Mouse (Mus musculus) embryonic facial prominence, embryonic 12.5 days (tissue): Measurements from ENCODE around the gene Harbi1. TPM values are rescaled to one million over a fixed set of nuclear protein-coding genes. Genes with fewer than 3 reads are reported as not detected.
"Not testable (repeated sequence)": the region's sequence is repeated elsewhere in the genome, so short reads cannot be mapped to it uniquely, and the experiment has no call there.

ENCODE experiments used
- ATAC-seq: fragments of 200-750 bp; cut with Nextera tagmentation; 2 replicates; pipeline ENCODE4 v1.8.0; 2017; ENCODE audit not compliant: insufficient number of reproducible peaks, insufficient read depth, low FRiP score, low TSS enrichment
- H3K27ac ChIP-seq: fragments of 300-500 bp; sonication (generic); 2 replicates; pipeline ENCODE4 v1.5.1; 2016; ENCODE audit warnings: mild to moderate bottlenecking
- H3K27me3 ChIP-seq: fragments of 300-500 bp; sonication (generic); 2 replicates; pipeline ENCODE4 v1.6.1; 2016; ENCODE audit warnings: mild to moderate bottlenecking, moderate library complexity
- H3K36me3 ChIP-seq: fragments of 300-500 bp; sonication (generic); 2 replicates; pipeline ENCODE4 v1.6.1; 2016; ENCODE audit warnings: mild to moderate bottlenecking
- H3K4me1 ChIP-seq: fragments of 300-500 bp; sonication (generic); 2 replicates; pipeline ENCODE4 v1.6.1; 2016
- H3K4me2 ChIP-seq: fragments of 300-500 bp; sonication (generic); replicated peaks from 2 replicates; pipeline ENCODE4 v1.6.1; 2016; ENCODE audit warnings: mild to moderate bottlenecking, moderate library complexity
- H3K4me3 ChIP-seq: fragments of 300-500 bp; sonication (generic); 2 replicates; pipeline ENCODE4 v1.5.1; 2016; ENCODE audit warnings: mild to moderate bottlenecking
- H3K9ac ChIP-seq: fragments of 300-500 bp; sonication (generic); 2 replicates; pipeline ENCODE4 v1.6.1; 2016; ENCODE audit warnings: mild to moderate bottlenecking, moderate library complexity
- H3K9me3 ChIP-seq: fragments of 300-500 bp; sonication (generic); 2 replicates; pipeline ENCODE4 v1.6.1; 2016; ENCODE audit warnings: mild to moderate bottlenecking, moderate library complexity
- WGBS: fragments of 180-500 bp; shearing (Covaris S2); methylation state at CpG from one replicate; pipeline ENCODE4 v1.1.7; 2016; 5-methylcytosine and 5-hydroxymethylcytosine counted together
- polyA plus RNA-seq: library from polyadenylated mRNA; unstranded; fragments of >200 nt; fragmentation: Nextera tagmentation; extraction: Ambion mirVana; gene quantifications from 2 replicates; pipeline ENCODE4 v1.2.1, GENCODE M21; 2016

The Harbi1 gene
- polyA plus RNA-seq, 1 experiment from 2014 or later, result 24.9 TPM

DNA sequence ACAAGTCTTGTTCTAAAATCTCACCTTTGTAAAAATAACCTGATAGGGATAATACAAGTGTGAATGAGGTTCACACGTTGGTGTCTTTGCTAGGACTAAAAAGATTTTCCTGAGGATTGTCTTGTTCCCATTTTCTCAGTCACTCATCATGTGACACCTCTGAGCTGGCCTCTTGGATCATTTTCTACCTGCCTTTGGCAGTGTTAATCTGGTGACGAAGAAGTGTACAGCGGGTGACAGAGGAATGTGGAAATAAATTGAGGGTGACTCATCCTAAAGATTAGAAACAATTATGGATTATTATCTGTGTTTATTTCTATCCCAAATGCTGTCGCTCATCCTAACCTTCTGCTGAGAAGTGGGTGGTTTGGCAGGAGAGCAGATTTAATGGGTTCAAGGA is 12.7 kb downstream of the Harbi1 start:
- WGBS, result 69% methylated on average over 4 of the region's 4 CpGs
- Histone ChIP-seq H3K27ac (no peak overlapping the region), H3K4me3 (no peak overlapping the region), H3K27me3 (no peaks in the 10 kb centered on the region), H3K9me3 (no peaks in the 10 kb centered on the region), H3K36me3 (peaks cover 15% of the 10 kb centered on the region), H3K4me2 (no peak overlapping the region), H3K4me1 (no peaks in the 10 kb centered on the region), H3K9ac (no peak overlapping the region)
- ATAC-seq, result no peak

DNA sequence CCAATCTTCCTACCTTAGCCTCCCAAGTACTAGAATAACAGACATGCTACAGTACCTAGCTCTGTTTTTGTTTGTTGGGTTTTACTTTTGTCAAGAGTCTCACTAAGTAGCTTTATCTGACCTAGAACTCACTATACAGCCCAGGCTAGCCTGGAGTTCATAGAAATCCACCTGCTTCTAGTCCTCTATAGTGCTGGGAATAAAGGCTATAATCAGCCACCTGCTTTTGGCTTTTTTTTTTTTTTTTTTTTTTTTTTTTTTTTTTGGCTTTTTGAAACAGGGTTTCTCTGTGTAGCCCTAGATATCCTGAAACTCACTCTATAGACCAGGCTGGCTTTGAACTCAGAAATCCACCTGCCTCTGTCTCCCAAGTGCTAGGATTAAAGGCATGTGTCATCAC is 13.3 kb downstream of the Harbi1 start:
- Histone ChIP-seq H3K4me2 (no peak overlapping the region), H3K36me3 (peaks cover 15% of the 10 kb centered on the region), H3K4me3 (no peak overlapping the region), H3K4me1 (no peaks in the 10 kb centered on the region), H3K27me3 (no peaks in the 10 kb centered on the region), H3K9me3 (no peaks in the 10 kb centered on the region), H3K9ac (no peak overlapping the region), H3K27ac (no peak overlapping the region)
- no peak for ATAC-seq

DNA sequence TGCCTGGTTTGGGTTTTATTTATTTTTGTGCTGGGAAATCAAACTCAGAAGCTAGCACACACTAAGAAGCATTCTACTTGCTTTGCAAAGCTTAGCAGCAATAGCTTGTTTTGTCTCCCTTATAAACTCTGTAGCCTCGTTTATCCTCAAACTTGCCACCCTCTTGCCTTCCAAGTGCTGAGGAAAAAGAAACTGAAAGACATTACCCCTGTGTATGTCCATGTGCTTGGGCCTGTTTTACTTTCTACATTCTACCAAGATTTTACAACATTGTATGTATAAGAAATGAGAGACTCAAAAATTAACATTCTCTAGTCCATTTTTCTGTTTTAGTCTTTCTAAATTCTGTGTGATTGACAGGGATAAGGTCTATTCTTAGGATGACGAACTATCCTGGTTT is 14.1 kb downstream of the Harbi1 start:
- Histone ChIP-seq H3K4me1 (no peaks in the 10 kb centered on the region), H3K27me3 (no peaks in the 10 kb centered on the region), H3K27ac (no peak overlapping the region), H3K9ac (no peak overlapping the region), H3K4me2 (no peak overlapping the region), H3K4me3 (no peak overlapping the region), H3K36me3 (peaks cover 15% of the 10 kb centered on the region), H3K9me3 (no peaks in the 10 kb centered on the region)
- WGBS, result 69% methylated on average over 2 of the region's 2 CpGs
- ATAC-seq, result no peak

DNA sequence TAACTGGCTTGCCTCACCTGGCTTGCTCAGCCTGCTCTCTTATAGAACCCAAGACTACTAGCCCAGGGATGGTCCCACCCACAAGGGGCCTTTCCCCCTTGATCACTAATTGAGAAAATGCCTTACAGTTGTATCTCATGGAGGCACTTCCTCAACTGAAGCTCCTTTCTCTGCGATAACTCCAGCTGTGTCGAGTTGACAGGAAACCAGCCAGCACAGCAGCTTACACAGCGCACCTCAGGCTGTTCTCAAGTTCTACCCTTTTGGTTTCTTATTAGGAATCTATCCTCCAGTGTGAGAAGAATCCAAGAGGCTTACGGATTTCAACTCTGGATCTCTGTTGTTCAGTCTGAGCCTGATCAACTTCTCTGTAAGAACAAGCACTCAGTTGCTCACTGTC is 14.8 kb downstream of the Harbi1 start:
- H3K4me1 ChIP-seq, H3K9me3 ChIP-seq, H3K4me2 ChIP-seq, H3K9ac ChIP-seq, ATAC-seq, H3K27ac ChIP-seq, H3K36me3 ChIP-seq, H3K27me3 ChIP-seq, H3K4me3 ChIP-seq: not testable (repeated sequence)
- 36% methylated on average over 4 of the region's 4 CpGs for WGBS

DNA sequence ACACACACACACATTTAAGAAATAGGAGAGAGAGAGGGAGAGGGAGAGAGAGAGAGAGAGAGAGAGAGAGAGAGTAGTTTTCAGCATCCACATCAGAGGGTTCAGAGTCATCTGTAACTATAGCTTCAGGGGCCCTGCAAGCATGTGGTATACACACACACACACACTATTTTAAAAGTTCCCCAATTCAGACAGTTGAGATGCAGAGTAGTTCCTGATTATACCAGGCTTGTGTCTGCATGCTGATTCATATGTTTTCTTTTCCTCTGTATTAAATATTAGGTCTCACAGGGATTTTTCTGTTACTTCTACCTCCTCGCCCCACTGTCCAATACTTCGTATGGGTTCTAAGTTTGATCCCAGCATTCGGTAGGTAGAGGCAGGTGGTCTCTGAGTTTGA is 16.4 kb downstream of the Harbi1 start:
- no peaks in the 10 kb centered on the region for H3K27me3 ChIP-seq
- no peak overlapping the region for H3K4me2 ChIP-seq
- no peak overlapping the region for H3K27ac ChIP-seq
- no peak for ATAC-seq
- 0 out of 2 replicates have a peak, but pooled peaks cover 3% of the 10 kb centered on the region for H3K4me1 ChIP-seq
- no peaks in the 10 kb centered on the region for H3K36me3 ChIP-seq
- H3K9me3 ChIP-seq, result no peaks in the 10 kb centered on the region
- H3K4me3 ChIP-seq, result no peak overlapping the region
- 84% methylated on average over 3 of the region's 3 CpGs for WGBS
- no peak overlapping the region for H3K9ac ChIP-seq

DNA sequence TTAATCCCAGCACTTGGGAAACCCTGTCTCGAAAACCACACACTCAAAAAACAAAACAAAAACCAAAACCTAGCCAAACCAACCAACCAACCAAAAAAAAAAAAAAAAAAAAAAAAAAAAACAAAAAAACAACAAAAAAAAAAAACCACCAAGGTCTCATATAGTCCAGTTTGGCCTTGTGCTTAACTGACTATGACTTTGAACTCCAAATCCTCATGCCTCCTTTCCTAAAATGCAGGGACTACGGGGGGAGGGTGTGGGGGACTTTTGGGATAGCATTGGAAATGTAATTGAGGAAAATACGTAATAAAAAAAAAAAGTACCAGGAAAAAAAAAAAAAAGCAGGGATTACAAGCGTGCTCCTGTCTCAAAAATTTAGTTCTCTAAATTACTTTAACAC is 18.9 kb downstream of the Harbi1 start:
- Histone ChIP-seq H3K36me3 (no peaks in the 10 kb centered on the region), H3K9me3 (no peaks in the 10 kb centered on the region), H3K9ac (no peak overlapping the region), H3K4me3 (peak overlapping the region; percentile 95), H3K27ac (no peak overlapping the region), H3K27me3 (no peaks in the 10 kb centered on the region), H3K4me1 (0 out of 2 replicates have a peak, but pooled peaks cover 3% of the 10 kb centered on the region), H3K4me2 (peak overlapping the region; percentile 31; the same call in 1 of the 2 replicates)
- no peak for ATAC-seq
- 20% methylated on average over 4 of the region's 4 CpGs for WGBS

DNA sequence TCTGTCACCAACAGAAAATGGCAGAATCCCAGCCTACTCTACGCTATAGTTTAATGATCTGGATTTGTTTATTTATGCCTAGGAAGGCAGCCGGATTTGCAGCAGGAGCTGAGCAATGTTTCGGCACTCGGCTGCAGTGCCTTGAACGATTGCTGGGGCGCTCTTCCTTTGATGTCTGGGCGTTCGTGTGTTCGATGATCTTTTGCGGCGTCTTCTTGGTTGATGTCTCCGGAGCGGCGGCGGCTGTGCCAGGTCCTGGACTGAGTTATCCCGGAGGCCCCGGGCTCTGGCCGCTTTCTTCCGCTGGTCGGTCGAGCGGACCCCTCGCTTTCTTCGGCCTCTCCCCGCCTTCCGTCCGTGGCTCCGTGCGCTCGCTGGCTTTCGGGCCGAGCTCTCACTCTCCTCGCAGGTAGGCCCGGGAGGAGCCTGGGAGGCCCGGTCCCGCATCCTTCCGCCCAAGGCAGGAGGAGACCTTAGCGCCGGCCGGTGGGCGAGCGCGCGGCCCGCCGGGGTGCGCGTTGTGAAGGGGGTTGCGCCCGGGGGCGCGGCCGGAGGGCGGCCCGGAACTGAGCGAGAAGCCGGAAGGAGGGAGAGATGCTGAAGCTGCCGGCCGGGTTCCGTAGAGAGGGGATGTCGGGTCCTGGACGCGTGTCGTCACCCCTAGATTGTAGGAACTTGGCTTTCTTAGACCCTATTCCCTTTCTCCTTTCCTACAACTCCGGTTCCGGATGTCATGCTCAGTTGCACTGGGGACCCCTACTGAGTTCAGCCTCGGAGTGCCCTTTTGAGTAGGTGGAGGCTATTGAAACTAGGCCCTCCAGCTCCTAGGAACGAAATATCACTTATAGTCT is 19.5 kb downstream of the Harbi1 start, which contains the start of gene Ambra1:
Ambra1 (plus strand) TSS at position 164 of the 851 bp plus-strand sequence.
- no peaks in the 10 kb centered on the region for H3K9me3 ChIP-seq
- under 1% methylated on average over 68 of the region's 68 CpGs for WGBS
- peak; percentile 84 for ATAC-seq

DNA sequence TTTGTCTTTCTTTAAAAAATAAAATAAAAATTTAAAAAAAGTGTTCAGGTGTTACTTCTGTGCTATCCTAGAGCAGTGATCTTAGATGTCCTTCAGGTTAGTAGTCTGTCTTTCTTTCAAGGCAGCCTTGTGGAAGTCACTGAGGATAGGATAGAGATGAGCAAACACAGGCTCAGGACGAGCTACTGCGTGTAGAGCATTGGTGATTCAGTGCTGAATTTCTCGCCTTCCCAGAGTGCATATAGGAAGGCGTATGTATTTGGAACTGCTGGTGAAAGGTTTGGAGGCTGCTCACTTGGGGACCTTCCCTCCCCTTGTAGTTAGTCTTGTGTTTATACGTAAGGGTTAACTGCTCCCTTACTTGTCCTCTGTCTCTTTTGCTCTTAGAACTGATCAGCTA is 24.6 kb downstream of the Harbi1 start:
- Histone ChIP-seq H3K4me2 (no peak overlapping the region), H3K4me1 (0 out of 2 replicates have a peak, but pooled peaks cover 3% of the 10 kb centered on the region), H3K36me3 (no peaks in the 10 kb centered on the region), H3K4me3 (no peak overlapping the region), H3K9me3 (no peaks in the 10 kb centered on the region), H3K9ac (no peak overlapping the region), H3K27ac (no peak overlapping the region), H3K27me3 (no peaks in the 10 kb centered on the region)
- 89% methylated on average over 5 of the region's 5 CpGs for WGBS
- ATAC-seq, result no peak

More for the DNA sequence above, 19.5 kb downstream of the Harbi1 start, which contains the start of gene Ambra1:
- peak within 1 kb of the TSS; percentile 95 for H3K4me3 ChIP-seq
- H3K27me3 ChIP-seq, result no peaks in the 10 kb centered on the region
- H3K9ac ChIP-seq, result peak within 1 kb of the TSS; percentile 91
- no peaks in the 10 kb centered on the region for H3K36me3 ChIP-seq
- peak within 1 kb of the TSS; percentile 54 for H3K4me2 ChIP-seq
- 0 out of 2 replicates have a peak, but pooled peaks cover 3% of the 10 kb centered on the region for H3K4me1 ChIP-seq
- H3K27ac ChIP-seq, result peak within 1 kb of the TSS; percentile 91

DNA sequence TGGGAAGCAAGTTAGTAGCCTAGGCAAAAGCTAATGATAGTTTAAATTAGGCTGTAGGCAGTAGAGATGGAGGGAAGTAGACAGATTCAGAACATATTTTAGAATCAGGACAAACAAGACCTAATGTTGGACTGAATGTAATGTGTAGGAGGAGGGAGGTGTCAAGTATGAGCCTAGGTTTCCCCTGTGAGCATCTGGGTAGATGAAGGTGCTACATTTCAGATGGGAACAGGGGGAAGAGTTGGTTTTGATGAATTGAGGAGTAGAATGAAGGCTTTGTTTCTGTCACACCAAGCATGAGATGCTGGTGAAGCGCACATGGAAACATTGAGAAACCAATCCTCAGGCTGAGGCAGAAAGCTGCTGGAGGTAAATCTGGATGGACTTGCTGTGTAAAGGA is 28.9 kb downstream of the Harbi1 start:
- Histone ChIP-seq H3K4me3 (no peak overlapping the region), H3K36me3 (no peaks in the 10 kb centered on the region)
- WGBS, result 93% methylated on average over 1 of the region's 1 CpGs

DNA sequence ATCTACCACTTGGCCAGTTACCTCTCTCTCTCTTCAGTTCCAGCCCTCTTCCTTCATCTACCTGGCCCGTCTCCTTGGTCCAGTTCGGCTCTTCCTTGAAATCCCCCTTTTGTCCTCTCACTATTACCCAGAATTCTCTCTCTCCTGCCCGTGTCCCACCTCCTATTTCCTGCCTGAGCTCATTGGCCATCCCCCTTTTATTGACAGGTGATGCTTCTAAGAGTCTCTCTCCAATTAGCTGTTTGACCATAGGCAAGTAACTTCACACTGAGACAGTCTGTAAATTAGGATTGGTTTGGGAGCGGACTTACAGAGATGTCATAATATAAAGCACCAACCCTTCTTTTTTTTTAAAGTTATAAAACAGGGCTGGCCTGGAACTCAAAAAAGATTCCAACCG is 34.0 kb downstream of the Harbi1 start:
- Histone ChIP-seq H3K4me1 (no peaks in the 10 kb centered on the region), H3K9ac (no peak overlapping the region), H3K4me3 (no peak overlapping the region), H3K4me2 (no peak overlapping the region), H3K27ac (no peak overlapping the region), H3K36me3 (no peaks in the 10 kb centered on the region), H3K9me3 (no peaks in the 10 kb centered on the region), H3K27me3 (no peaks in the 10 kb centered on the region)
- 90% methylated on average over 5 of the region's 5 CpGs for WGBS
- ATAC-seq, result no peak

More for the DNA sequence above, 28.9 kb downstream of the Harbi1 start:
- no peaks in the 10 kb centered on the region for H3K27me3 ChIP-seq
- H3K4me2 ChIP-seq, result no peak overlapping the region
- no peak overlapping the region for H3K9ac ChIP-seq
- no peaks in the 10 kb centered on the region for H3K9me3 ChIP-seq
- no peaks in the 10 kb centered on the region for H3K4me1 ChIP-seq
- H3K27ac ChIP-seq, result no peak overlapping the region
- no peak for ATAC-seq

DNA sequence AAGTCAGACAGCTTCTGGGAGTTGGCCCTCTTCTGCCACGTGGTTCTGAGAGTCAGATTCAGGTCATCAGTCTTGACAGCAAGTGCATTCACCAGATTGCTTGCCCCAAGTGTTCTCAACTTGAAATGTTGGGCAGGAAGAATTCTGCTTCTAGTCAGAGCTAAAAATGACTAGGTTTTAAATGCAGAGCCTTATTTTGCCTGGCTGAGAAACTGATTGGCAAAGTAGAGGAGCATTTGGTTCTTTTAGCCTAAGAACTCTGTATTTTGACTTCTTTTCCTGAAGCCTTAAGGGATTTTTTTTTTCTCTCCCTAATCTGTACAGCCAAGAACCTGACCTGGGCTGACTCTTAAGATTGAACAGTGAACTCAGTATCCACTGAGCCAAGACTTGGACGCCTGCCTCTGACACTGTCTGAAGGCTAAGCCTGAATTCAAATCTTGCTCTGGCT is 39.2 kb downstream of the Harbi1 start:
- no peaks in the 10 kb centered on the region for H3K27me3 ChIP-seq
- no peak overlapping the region for H3K4me2 ChIP-seq
- 70% methylated on average over 2 of the region's 2 CpGs for WGBS
- no peaks in the 10 kb centered on the region for H3K36me3 ChIP-seq
- no peak overlapping the region for H3K27ac ChIP-seq
- no peaks in the 10 kb centered on the region for H3K9me3 ChIP-seq
- H3K9ac ChIP-seq, result no peak overlapping the region
- ATAC-seq, result no peak
- H3K4me3 ChIP-seq, result no peak overlapping the region
- no peaks in the 10 kb centered on the region for H3K4me1 ChIP-seq
